Mouse (Mus musculus): ENCODE data around the gene Moxd1.

GRCm38 (mm10) chr10:24291611-24292010 lies 68.3 kb downstream of the Moxd1 start:
- TF ChIP-seq EP300 (IDR thresholded peaks at IDR 0.05; ENCODE audit: insufficient read depth, low read depth, low read length) (no peak), CTCF (IDR thresholded peaks at IDR 0.05; ENCODE audit: low read depth, low read length) (no peak), POLR2A (IDR thresholded peaks at IDR 0.05; ENCODE audit: insufficient read depth, low read length) (no peak)
